Mouse (Mus musculus): ENCODE data around the gene Cuta. TPM values are rescaled to one million over a fixed set of nuclear protein-coding genes. Genes with fewer than 3 reads are reported as not detected.
"Not testable (repeated sequence)": the region's sequence is repeated elsewhere in the genome, so short reads cannot be mapped to it uniquely, and the experiment has no call there.

Cuta gene
- polyA plus RNA-seq, 1 experiment, result 396 TPM

DNA sequence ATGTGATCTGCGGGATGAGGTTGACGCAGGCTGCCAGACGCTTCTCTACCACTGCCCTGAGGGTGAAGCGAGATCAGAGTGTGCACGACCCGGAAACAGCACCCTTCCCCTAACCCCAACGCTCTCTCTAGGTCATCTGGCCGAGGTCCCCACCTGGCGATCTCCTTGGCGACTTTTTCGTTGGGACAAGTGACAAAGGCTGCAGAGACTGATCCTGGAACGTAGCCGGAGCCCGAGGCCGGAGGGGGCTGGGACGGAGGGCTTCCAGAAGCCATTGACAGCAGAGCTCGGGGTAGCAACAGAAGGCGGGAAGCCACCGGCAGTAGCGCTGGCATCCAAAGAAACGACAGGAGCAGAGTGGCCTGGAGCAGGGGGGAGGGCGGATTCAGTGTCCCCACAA is 638 bp downstream of the Cuta start:
- H3K36me3 ChIP-seq (replicated peaks; ENCODE audit: low read length), result peaks cover 43% of the 10 kb centered on the region
- H3K4me3 ChIP-seq (replicated peaks), result peak overlapping the region; percentile 97
- TF ChIP-seq GATA1 (IDR thresholded peaks at IDR 0.05; ENCODE audit: borderline replicate concordance, low read length) (no peak), FLI1 (IDR thresholded peaks at IDR 0.05; ENCODE audit: low read length) (no peak)
- peaks cover 67% of the 10 kb centered on the region for H3K4me1 ChIP-seq
- no peaks in the 10 kb centered on the region for H3K27me3 ChIP-seq (replicated peaks)
- no peaks in the 10 kb centered on the region for H3K9me3 ChIP-seq

DNA sequence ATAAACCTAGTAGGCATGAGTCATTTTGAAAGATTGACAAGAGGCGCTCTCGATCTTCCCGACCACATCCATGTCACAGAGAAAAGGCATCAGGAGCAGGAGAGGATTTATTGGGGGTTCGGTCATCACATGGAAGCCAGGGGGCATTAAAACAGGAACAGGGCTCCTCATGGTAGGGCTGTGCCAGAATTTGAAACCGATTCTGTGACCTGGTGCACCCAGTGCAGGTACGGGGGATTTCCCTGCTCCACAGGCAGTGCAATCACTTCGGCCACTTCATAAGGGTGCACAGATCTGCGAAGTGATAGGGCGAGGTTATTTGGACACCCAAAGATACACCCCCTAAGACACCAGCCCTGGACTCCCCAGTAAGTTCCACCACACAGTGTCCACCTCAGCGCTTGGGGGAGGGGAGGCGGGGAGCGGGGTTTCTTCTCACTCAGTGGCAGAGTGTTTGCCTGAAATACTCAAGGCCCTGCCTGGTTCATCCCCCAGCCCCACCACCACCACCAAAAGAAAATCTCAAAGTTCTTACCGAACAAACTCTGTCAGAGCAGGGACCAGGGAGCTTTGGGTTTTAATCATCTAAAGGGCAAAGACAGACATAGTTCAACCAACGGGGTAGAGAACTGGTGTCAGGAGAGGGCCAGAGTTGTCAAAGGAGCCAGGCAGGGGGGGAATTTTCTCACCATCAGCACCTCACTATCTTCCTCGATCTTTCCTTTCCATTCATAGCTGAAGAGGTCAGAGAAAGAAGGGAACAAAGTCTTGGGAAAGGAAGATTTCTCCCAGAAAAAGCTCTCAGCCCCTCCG is 1.3 kb downstream of the Cuta start:
- Histone ChIP-seq H3K4me3 (replicated peaks) (peak overlapping the region; percentile 97), H3K27me3 (replicated peaks) (no peaks in the 10 kb centered on the region), H3K36me3 (replicated peaks; ENCODE audit: low read length) (peaks cover 43% of the 10 kb centered on the region), H3K4me1 (peaks cover 74% of the 10 kb centered on the region), H3K9me3 (no peaks in the 10 kb centered on the region)
- TF ChIP-seq FLI1 (IDR thresholded peaks at IDR 0.05; ENCODE audit: low read length), result no peak
- no peak for TF ChIP-seq GATA1 (IDR thresholded peaks at IDR 0.05; ENCODE audit: borderline replicate concordance, low read length)

DNA sequence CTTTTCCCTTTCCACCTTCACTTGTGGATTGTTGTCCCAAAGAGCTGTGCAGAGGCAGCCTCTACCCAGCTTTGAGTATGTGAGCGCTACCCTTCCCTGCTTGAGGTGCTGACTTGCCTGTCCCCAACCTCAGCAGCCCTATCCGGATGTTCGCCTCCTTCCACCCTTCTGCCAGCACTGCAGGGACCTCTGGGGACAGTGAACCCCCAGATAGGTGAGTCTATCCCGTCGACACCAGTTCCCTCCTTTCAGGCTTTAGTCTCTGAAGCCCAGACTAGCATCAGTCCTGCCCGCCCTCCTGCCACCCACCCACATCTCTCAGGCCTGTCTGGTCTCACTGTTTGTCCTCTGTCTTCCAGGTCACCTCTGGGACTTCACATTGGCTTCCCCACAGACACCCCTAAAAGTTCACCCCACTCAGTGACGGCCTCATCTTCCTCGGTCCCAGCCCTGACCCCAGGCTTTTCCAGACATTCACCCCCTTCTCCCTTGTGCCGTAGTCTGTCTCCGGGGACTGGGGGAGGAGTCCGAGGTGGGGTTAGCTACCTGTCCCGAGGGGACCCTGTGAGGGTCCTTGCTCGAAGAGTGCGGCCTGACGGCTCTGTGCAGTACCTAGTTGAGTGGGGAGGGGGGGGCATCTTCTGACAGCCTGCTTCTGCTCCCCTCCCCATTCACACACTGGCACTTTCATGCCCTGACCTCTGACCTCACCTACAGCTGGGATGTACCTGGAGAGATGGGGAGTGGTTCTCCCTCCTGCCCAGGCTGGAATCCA is 2.3 kb downstream of the Cuta start:
- peaks cover 79% of the 10 kb centered on the region for H3K4me1 ChIP-seq
- H3K27me3 ChIP-seq (replicated peaks), result no peaks in the 10 kb centered on the region
- H3K36me3 ChIP-seq (replicated peaks; ENCODE audit: low read length), result peaks cover 43% of the 10 kb centered on the region
- H3K4me3 ChIP-seq (replicated peaks), result peak overlapping the region; percentile 31
- TF ChIP-seq GATA1 (IDR thresholded peaks at IDR 0.05; ENCODE audit: borderline replicate concordance, low read length) (no peak), FLI1 (IDR thresholded peaks at IDR 0.05; ENCODE audit: low read length) (no peak)
- H3K9me3 ChIP-seq, result no peaks in the 10 kb centered on the region

DNA sequence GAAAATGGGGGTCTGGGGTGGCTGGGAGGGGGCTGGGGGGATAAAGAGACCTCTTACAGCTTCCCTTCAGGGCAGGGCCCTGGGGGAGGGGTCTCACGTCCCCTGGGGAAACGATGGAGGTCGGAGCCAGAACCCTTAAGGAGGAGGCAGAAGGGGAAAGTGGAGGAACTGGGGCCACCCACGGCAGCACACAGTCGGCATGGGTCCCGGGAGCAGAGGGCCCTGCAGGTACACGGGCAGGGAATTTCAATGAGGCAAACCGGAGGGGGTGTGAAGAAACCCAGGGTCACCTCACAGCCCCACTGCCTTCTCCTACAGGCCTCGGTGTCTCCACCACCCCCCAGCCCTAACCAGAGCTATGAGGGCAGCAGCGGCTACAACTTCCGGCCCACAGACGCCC is 2.9 kb downstream of the Cuta start:
- Histone ChIP-seq H3K36me3 (replicated peaks; ENCODE audit: low read length) (peaks cover 45% of the 10 kb centered on the region), H3K9me3 (no peaks in the 10 kb centered on the region), H3K4me3 (replicated peaks) (no peak overlapping the region), H3K27me3 (replicated peaks) (no peaks in the 10 kb centered on the region), H3K4me1 (peaks cover 79% of the 10 kb centered on the region)
- TF ChIP-seq FLI1 (IDR thresholded peaks at IDR 0.05; ENCODE audit: low read length) (no peak), GATA1 (IDR thresholded peaks at IDR 0.05; ENCODE audit: borderline replicate concordance, low read length) (no peak)

DNA sequence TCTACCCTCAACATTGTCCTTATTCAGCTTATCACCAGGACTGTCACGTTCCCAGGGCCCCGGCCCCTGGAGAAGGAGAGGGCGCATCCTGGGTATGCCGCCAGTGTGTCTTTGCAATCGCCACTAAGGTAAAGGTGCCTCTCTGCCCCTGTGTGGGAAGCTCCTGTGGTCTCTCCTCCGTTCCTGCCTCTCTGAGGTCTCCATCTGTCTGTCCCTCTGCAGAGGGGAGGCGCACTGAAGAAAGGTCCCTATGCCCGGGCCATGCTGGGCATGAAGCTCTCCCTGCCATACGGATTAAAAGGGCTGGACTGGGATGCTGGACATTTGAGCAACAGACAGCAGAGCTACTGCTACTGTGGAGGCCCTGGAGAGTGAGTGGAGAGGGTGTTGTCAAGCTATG is 4.3 kb downstream of the Cuta start:
- Histone ChIP-seq H3K36me3 (replicated peaks; ENCODE audit: low read length) (peaks cover 54% of the 10 kb centered on the region), H3K4me3 (replicated peaks) (peak overlapping the region; percentile 20), H3K9me3 (no peaks in the 10 kb centered on the region), H3K4me1 (peaks cover 65% of the 10 kb centered on the region), H3K27me3 (replicated peaks) (no peaks in the 10 kb centered on the region)
- no peak for TF ChIP-seq FLI1 (IDR thresholded peaks at IDR 0.05; ENCODE audit: low read length)
- TF ChIP-seq GATA1 (IDR thresholded peaks at IDR 0.05; ENCODE audit: borderline replicate concordance, low read length), result no peak

DNA sequence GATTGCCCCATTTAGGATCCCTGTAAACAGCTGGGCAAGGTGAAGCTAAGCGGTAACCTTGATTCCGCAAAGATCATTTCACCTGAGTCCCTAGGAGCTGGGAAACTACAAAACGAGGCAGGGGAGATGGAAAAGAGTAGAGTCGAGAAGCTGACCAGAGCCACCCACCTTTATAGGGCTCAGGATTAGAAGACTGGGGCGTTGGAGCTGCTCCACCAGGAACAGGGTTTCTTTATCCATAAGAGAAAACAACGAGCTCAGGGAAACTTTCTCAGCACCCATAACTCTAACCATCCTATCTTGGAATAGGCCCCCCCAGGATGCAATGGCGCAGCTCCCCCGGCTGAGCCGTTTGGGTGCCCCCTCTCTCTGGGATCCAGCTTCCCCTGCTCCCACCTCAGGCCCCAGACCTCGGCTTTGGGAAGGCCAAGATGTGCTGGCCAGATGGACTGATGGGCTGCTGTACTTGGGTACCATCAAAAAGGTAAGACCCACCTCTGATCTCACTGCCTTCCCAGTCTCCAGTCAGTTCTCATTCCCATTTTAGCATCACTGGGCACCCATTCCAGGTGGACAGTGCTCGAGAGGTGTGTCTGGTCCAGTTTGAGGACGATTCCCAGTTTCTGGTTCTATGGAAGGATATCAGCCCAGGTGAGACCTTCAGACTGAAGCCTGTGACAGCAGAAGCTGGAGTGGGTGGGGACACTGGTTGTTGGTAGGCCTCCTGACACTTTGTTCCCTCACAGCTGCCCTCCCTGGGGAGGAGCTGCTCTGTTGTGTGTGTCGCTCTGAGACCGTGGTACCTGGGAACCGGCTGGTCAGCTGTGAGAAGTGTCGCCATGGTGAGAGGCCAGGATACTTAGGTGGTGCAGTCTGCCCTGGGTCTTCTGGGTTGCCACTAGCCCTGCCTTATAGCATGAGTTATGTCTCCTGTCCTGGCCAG is 5.2 kb downstream of the Cuta start:
- Histone ChIP-seq H3K4me1 (peaks cover 61% of the 10 kb centered on the region), H3K27me3 (replicated peaks) (no peaks in the 10 kb centered on the region), H3K4me3 (replicated peaks) (peak overlapping the region; percentile 98), H3K9me3 (no peaks in the 10 kb centered on the region), H3K36me3 (replicated peaks; ENCODE audit: low read length) (peaks cover 58% of the 10 kb centered on the region)
- no peak for TF ChIP-seq FLI1 (IDR thresholded peaks at IDR 0.05; ENCODE audit: low read length)
- no peak for TF ChIP-seq GATA1 (IDR thresholded peaks at IDR 0.05; ENCODE audit: borderline replicate concordance, low read length)

DNA sequence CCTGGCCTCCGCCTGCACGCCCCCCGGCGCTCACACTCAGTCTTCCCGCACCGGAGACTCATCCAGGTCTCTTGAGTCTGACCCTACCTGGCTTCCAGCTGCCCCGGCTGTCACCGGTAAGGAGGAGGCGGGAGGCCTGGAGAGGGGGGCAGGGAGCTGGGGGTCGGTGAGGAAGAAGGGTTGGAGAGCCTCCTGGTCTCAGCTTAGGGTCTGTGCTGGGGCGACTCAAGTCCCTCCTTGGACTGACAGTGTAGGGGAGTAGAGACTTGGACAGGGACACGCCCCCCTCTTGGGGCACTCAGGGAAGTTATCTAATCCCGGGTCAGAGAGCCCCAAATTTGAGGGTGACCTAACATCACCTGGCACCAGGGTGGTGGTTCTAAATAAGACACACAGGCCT is 6.0 kb downstream of the Cuta start:
- Histone ChIP-seq H3K4me1 (peaks cover 57% of the 10 kb centered on the region), H3K27me3 (replicated peaks) (no peaks in the 10 kb centered on the region), H3K4me3 (replicated peaks) (peak overlapping the region; percentile 98), H3K36me3 (replicated peaks; ENCODE audit: low read length) (peaks cover 65% of the 10 kb centered on the region), H3K9me3 (no peaks in the 10 kb centered on the region)
- TF ChIP-seq FLI1 (IDR thresholded peaks at IDR 0.05; ENCODE audit: low read length) (no peak), GATA1 (IDR thresholded peaks at IDR 0.05; ENCODE audit: borderline replicate concordance, low read length) (no peak)

DNA sequence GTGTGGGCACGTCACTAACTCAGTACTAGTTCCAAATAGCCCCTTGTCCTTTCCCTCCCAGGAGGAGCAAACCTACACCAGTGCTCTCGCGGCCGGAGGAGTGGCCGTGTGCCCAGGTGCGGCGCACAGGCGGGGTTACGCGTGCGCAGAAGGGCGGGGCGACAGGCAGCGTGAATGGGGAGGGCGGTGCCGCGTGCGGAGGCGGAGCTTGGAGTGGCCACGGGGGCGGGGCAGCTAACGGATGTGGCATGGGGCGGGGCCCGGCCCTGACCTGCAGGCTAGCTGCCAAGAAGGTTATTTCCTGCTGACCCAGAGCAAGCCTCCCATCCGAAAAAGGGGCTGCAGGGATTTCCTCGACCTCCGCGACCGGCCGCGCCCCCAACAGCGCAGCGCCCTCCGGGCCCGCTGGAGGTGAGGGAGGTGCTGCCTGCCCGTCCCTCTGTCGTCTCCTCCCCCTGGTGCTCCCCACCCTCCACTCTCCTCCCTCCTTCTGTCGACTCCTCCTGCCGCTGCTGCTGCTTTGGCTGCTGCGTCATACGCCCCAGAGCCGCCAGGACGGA is 6.5 kb downstream of the Cuta start, which contains the start of gene Phf1:
Phf1 (plus strand) TSS at position 214 of the 560 bp plus-strand sequence.
- H3K9me3 ChIP-seq, result no peaks in the 10 kb centered on the region
- H3K4me3 ChIP-seq (replicated peaks), result peak within 1 kb of the TSS; percentile 98
- H3K4me1 ChIP-seq, result peaks cover 52% of the 10 kb centered on the region
- H3K27me3 ChIP-seq (replicated peaks), result no peaks in the 10 kb centered on the region
- TF ChIP-seq GATA1 (IDR thresholded peaks at IDR 0.05; ENCODE audit: borderline replicate concordance, low read length), result no peak
- TF ChIP-seq FLI1 (IDR thresholded peaks at IDR 0.05; ENCODE audit: low read length), result no peak
- H3K36me3 ChIP-seq (replicated peaks; ENCODE audit: low read length), result peaks cover 67% of the 10 kb centered on the region

DNA sequence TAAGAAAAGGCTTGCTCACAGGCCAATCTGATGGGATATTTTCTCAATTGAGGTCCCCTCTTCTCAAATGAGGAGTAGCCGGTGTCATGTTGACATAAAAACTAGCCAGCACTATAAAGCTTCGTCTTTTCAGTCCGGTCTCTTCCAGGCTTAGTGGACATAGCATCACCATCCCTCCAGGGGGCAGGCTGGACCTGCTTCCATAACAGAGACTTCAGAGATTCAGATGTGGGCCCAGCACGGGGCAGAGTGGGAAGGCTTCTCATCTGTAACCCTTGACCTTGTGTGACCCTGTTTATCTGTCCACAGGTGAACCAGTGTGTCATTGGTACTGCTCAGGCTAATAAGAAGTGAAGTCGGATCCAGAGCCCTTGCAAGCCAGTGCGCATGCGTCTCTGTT is 7.6 kb downstream of the Cuta start:
- Histone ChIP-seq H3K4me1 (peaks cover 41% of the 10 kb centered on the region), H3K36me3 (replicated peaks; ENCODE audit: low read length) (peaks cover 65% of the 10 kb centered on the region)
- not testable (repeated sequence) for H3K4me3 ChIP-seq (replicated peaks); H3K27me3 ChIP-seq (replicated peaks); H3K9me3 ChIP-seq

DNA sequence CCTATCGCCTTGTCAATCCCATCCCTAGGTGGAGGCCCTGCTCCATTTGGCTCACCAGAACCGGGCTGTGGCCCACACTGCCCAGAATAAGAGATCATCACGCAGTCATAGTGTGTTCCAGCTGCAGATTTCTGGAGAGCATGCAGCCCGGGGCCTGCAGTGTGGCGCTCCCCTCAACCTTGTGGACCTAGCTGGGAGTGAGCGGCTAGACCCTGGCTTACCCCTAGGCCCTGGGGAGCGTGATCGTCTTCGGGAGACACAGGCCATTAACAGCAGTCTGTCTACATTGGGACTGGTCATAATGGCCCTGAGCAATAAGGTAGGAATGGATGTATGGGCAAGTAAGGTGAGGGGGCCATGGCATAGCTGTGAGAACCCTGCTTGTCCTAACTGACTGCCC is 14.0 kb downstream of the Cuta start:
- H3K9me3 ChIP-seq; H3K4me3 ChIP-seq (replicated peaks); H3K27me3 ChIP-seq (replicated peaks); H3K4me1 ChIP-seq: not testable (repeated sequence)
- H3K36me3 ChIP-seq (replicated peaks; ENCODE audit: low read length), result peaks cover 70% of the 10 kb centered on the region

DNA sequence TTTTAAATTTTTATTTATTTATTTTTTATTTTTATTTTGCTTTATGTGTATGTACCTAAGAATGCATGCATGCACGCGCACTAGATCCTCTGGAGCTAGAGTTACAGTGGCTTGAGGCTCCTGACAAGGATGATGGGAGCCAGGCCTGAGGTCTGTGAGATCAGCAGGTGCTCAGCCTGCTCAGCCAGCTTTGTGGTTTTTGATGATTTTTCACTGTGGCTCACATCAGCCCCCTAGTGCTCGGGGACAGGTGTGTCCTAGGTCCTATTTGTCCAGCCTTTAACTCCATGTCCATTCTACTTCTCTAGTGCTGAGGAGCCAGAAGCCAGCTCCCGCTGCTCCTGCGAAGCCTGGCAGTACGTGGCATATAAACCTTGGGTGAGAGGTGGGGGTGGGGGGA is 17.0 kb downstream of the Cuta start:
- H3K36me3 ChIP-seq (replicated peaks; ENCODE audit: low read length), result peaks cover 52% of the 10 kb centered on the region
- H3K4me1 ChIP-seq, result peaks cover 28% of the 10 kb centered on the region
- not testable (repeated sequence) for H3K9me3 ChIP-seq; H3K27me3 ChIP-seq (replicated peaks); H3K4me3 ChIP-seq (replicated peaks)

DNA sequence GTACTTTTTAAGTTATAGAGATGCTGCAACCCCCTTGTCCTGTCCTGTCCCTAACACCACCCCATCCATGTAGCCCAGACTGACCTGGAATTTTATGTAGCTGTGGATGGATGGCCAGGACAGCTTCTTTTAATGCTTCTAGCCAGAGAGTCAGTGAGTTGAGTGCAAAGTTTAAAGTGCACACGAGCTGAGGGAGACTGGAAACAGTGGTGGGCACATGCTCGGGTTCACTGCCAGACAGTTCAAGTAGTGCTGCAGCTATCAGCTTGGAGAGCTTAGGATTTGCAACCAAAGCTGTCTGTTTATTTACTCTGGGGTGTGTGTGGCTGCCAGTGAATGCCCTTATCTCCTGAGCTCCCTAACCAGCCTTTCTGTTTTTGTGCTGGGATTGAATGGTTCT is 19.9 kb downstream of the Cuta start:
- not testable (repeated sequence) for H3K9me3 ChIP-seq; H3K27me3 ChIP-seq (replicated peaks); H3K4me3 ChIP-seq (replicated peaks)
- Histone ChIP-seq H3K36me3 (replicated peaks; ENCODE audit: low read length) (peaks cover 25% of the 10 kb centered on the region), H3K4me1 (peaks cover 28% of the 10 kb centered on the region)

Data from megakaryocyte, embryonic 14.5 days (primary cell).